Mouse (Mus musculus) stomach, embryonic 16.5 days (tissue): ENCODE data around the gene Dusp9. TPM values are rescaled to one million over a fixed set of nuclear protein-coding genes. Genes with fewer than 3 reads are reported as not detected.
A peak's percentile ranks its signal among the peaks of the same experiment; 100 is the strongest.

Source experiments
- ATAC-seq: fragments of 200-750 bp; cut with Nextera tagmentation; 2 replicates; pipeline ENCODE4 v1.8.0; 2017; ENCODE audit warnings: moderate number of reproducible peaks, moderate TSS enrichment; ENCODE audit not compliant: insufficient read depth, low FRiP score
- H3K27ac ChIP-seq: fragments of 300-500 bp; sonication (generic); 2 replicates; pipeline ENCODE4 v1.5.1; 2014; ENCODE audit warnings: low read length
- H3K27me3 ChIP-seq: fragments of 300-500 bp; sonication (generic); 2 replicates; pipeline ENCODE4 v1.6.1; 2014; ENCODE audit warnings: low read length, control low read depth, mixed read lengths; ENCODE audit not compliant: control insufficient read depth, insufficient read depth
- H3K36me3 ChIP-seq: fragments of 300-500 bp; sonication (generic); 2 replicates; pipeline ENCODE4 v1.6.1; 2014; ENCODE audit warnings: low read length; ENCODE audit not compliant: control insufficient read depth, insufficient read depth
- H3K4me1 ChIP-seq: fragments of 300-500 bp; sonication (generic); 2 replicates; pipeline ENCODE4 v1.6.1; 2014; ENCODE audit warnings: low read length, control low read depth, mixed read lengths; ENCODE audit not compliant: control insufficient read depth, insufficient read depth
- H3K4me2 ChIP-seq: fragments of 300-500 bp; sonication (generic); 2 replicates; pipeline ENCODE4 v1.6.1; 2014; ENCODE audit warnings: low read depth, low read length, mixed read lengths
- H3K4me3 ChIP-seq: fragments of 300-500 bp; sonication (generic); replicated peaks from 2 replicates; pipeline ENCODE4 v1.5.1; 2014; ENCODE audit warnings: mild to moderate bottlenecking, low read length
- H3K9ac ChIP-seq: fragments of 300-500 bp; sonication (generic); 2 replicates; pipeline ENCODE4 v1.6.1; 2014; ENCODE audit warnings: low read length
- H3K9me3 ChIP-seq: fragments of 300-500 bp; sonication (generic); replicated peaks from 2 replicates; pipeline ENCODE4 v1.6.1; 2016; ENCODE audit warnings: low read length, control low read depth; ENCODE audit not compliant: control insufficient read depth
- WGBS: fragments of 180-500 bp; shearing (Covaris S2); extraction: QIAGEN DNeasy Blood & Tissue Kit; methylation state at CpG from one replicate; pipeline ENCODE4 v1.1.7; 2014; 5-methylcytosine and 5-hydroxymethylcytosine counted together
- polyA plus RNA-seq: library from polyadenylated mRNA; unstranded; fragments of >200 nt; fragmentation: Nextera tagmentation; extraction: Ambion mirVana; gene quantifications from 2 replicates; pipeline ENCODE4 v1.2.1, GENCODE M21; 2015

The Dusp9 gene
- polyA plus RNA-seq, 1 experiment from 2014 or later: 9.0 TPM

DNA sequence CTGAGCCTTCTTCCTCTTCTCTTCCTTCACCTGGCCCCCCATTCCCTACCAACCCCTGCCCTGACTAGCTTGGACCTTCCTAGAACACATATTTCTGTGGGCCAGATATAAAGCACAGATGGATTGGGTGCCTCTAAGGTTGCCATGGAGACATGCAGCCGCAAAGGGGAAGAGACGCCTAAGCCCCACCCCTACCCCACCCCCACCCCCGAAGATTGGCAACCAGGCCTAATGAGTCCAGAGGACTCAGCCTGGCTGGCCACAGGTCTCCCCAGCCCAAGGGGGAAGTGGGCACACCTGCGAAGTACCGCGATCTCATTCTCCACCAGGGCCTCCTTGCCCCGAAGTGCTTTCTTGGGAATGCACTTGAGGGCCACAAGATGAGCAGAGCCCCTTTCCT is 19.2 kb downstream of the Dusp9 start:
- Histone ChIP-seq H3K9me3 (no peaks in the 10 kb centered on the region), H3K4me1 (no peaks in the 10 kb centered on the region), H3K36me3 (no peaks in the 10 kb centered on the region), H3K4me3 (no peak overlapping the region), H3K27me3 (no peaks in the 10 kb centered on the region; the same call in 1 of the 2 replicates), H3K9ac (no peak overlapping the region), H3K4me2 (no peak overlapping the region), H3K27ac (no peak overlapping the region)
- 46% methylated on average over 7 of the region's 7 CpGs for WGBS
- ATAC-seq: no peak

- Histone ChIP-seq H3K27ac (no peak overlapping the region), H3K4me3 (peak overlapping the region; percentile 48), H3K27me3 (no peaks in the 10 kb centered on the region; the same call in 1 of the 2 replicates), H3K4me2 (peak overlapping the region; percentile 68), H3K9me3 (no peaks in the 10 kb centered on the region), H3K9ac (peak overlapping the region; percentile 69), H3K36me3 (no peaks in the 10 kb centered on the region), H3K4me1 (no peaks in the 10 kb centered on the region)
- WGBS: 51% methylated on average over 13 of the region's 13 CpGs
- ATAC-seq: peak; percentile 4; the same call in 1 of the 2 replicates
These were observed 19.8 kb downstream of the Dusp9 start for GRCm38 (mm10) chrX:73658936-73659574.

DNA sequence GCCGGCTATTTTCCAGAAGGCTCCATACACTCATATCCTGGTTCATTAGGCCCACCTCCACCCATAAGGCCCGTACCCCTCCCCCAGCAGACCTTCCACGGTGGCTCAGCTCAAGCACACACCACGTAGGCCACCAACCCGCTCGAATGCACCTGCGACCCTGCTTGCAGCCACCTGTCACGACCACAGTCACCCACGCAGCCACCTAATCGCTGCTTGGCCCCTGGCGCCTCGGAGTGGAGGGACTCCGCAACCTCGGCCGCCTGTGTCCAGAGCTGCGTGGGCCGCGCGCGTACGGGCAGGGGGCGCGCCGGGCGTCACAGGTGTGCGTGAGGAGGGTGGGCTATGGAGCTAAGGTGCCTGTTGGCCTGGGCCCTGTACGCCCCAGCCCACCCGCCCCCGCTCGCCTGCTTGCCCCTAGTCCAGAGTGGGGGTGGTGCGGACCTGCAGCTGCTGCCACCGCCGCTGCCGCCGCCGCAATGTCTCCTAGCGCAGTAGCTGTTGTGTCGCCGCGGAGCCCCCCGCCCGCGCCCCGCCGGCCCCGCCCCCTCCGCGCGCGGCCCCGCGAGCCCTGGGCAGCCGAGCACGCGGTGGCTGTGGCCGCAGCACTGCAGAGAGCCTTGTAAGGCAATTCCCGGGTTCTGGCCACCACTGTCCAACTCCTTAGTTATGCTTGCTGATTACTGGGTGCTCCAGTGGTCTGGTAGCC is 20.5 kb downstream of the Dusp9 start, which contains the start of gene Pnck:
Gene Pnck (minus strand): TSS at position 543 of the 709 bp plus-strand sequence.
- H3K4me3 ChIP-seq: peak within 1 kb of the TSS; percentile 48
- no peak within 1 kb of the TSS for H3K27ac ChIP-seq
- no peaks in the 10 kb centered on the region for H3K9me3 ChIP-seq
- peak; percentile 63 for ATAC-seq
- peak within 1 kb of the TSS; percentile 69 for H3K9ac ChIP-seq
- peak within 1 kb of the TSS; percentile 68 for H3K4me2 ChIP-seq
- H3K4me1 ChIP-seq: no peaks in the 10 kb centered on the region
- no peaks in the 10 kb centered on the region for H3K36me3 ChIP-seq
- WGBS: 17% methylated on average over 37 of the region's 57 CpGs
- no peaks in the 10 kb centered on the region; the same call in 1 of the 2 replicates for H3K27me3 ChIP-seq

GRCm38 (mm10) chrX:73660284-73660665 is 21.1 kb downstream of the Dusp9 start:
- H3K36me3 ChIP-seq: no peaks in the 10 kb centered on the region
- peak overlapping the region; percentile 68 for H3K4me2 ChIP-seq

DNA sequence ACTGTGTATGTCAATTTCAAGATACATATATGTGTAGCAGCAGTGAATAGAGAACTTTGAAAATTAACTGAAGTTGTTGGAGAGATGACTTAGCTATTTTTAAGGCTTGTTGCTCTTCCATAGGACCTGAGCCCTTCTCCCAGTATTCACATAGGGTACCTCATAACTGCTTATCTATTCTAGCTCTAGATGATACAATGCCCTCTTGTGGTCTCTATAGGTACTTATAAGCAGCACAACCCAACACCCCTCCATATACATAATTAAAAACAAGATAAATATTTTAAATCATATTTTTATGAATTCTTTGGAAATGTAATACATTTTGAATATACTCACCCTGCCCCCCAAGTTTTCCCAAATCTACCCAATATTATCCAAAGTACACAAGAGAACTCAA is 23.9 kb downstream of the Dusp9 start:
- Histone ChIP-seq H3K9ac (no peak overlapping the region), H3K27ac (no peak overlapping the region), H3K36me3 (no peaks in the 10 kb centered on the region), H3K27me3 (no peaks in the 10 kb centered on the region; the same call in 1 of the 2 replicates), H3K4me3 (no peak overlapping the region), H3K4me1 (no peaks in the 10 kb centered on the region), H3K4me2 (no peak overlapping the region), H3K9me3 (no peaks in the 10 kb centered on the region)
- no peak for ATAC-seq

More at GRCm38 (mm10) chrX:73660284-73660665, 21.1 kb downstream of the Dusp9 start:
- H3K27ac ChIP-seq: no peak overlapping the region
- no peaks in the 10 kb centered on the region for H3K4me1 ChIP-seq
- no peak for ATAC-seq
- WGBS: 50% methylated on average over 3 of the region's 3 CpGs
- H3K9ac ChIP-seq: peak overlapping the region; percentile 69
- no peaks in the 10 kb centered on the region for H3K9me3 ChIP-seq
- no peaks in the 10 kb centered on the region; the same call in 1 of the 2 replicates for H3K27me3 ChIP-seq
- H3K4me3 ChIP-seq: peak overlapping the region; percentile 48

DNA sequence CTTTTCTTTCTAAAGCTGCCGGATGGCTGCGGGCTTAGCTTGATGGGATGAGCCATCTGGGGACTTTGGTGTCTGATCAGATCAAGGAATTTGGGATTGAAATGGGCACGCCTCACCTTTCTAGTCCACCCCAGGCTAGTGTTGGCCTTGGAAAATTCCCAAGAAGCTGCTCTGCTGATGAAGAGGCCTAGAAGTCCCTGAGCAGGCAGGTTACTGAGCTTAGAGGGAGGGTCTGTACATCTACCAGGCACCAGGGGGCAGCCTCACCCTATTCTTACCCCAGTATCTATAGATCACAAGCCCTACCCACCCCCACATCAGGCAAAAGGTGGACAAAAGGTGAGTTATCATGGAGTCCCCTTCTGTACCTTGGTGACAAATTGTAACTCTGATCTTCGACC is 32.8 kb downstream of the Dusp9 start:
- WGBS: 60% methylated on average over 4 of the region's 4 CpGs
- Histone ChIP-seq H3K9ac (no peak overlapping the region; the same call in 1 of the 2 replicates), H3K9me3 (no peaks in the 10 kb centered on the region), H3K4me2 (no peak overlapping the region), H3K27me3 (no peaks in the 10 kb centered on the region; the same call in 1 of the 2 replicates), H3K27ac (no peak overlapping the region), H3K4me1 (peaks cover 9% of the 10 kb centered on the region), H3K4me3 (no peak overlapping the region), H3K36me3 (no peaks in the 10 kb centered on the region)
- peak; percentile 46; the same call in 1 of the 2 replicates for ATAC-seq

DNA sequence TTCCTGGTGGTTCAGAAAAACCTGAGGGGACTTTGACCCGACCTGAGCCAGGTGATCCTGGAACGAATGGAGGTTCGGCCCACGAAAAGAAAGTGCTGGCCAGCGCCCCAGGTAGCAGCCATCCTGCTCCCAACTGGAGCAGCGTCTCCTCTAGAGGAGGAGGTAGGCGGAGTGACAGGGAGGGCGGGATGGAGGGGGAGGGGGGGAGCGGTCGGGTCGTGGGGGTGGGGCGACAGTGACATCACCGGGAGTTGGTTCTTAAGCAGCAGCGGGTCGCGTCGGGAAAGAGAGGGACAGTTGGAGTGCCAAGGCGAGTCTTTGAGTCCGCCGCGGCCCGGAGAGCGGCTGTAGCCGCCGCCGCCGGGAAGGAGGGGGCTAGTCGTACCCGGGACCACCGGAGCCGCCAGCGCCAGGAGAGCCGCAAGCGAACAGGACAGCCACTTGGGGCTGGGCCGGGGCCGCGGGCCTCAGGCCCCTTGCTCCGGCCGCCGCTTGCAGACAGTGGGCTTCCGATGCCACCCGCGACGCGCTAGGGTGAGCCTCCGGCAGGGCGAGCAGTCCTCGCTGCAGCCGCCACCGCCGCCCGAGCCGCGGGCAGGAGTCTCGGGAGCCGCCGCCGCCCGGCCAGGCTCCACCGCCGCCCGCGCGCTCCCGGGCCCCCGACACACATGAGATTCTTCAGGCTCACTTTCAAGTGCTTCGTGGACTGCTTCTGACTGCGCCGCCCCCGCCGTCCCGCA is 33.8 kb downstream of the Dusp9 start, which contains the start of gene Slc6a8:
Gene Slc6a8 (plus strand): TSS at position 272 of the 740 bp plus-strand sequence.
- peak; percentile 70 for ATAC-seq
- Histone ChIP-seq H3K4me2 (peak within 1 kb of the TSS; percentile 62), H3K4me3 (peak within 1 kb of the TSS; percentile 61), H3K36me3 (no peaks in the 10 kb centered on the region), H3K4me1 (peaks cover 9% of the 10 kb centered on the region), H3K27me3 (no peaks in the 10 kb centered on the region; the same call in 1 of the 2 replicates), H3K27ac (peak within 1 kb of the TSS; percentile 46), H3K9me3 (no peaks in the 10 kb centered on the region), H3K9ac (peak within 1 kb of the TSS; percentile 80)
- 13% methylated on average over 40 of the region's 72 CpGs for WGBS

GRCm38 (mm10) chrX:73673619-73673967 is 34.4 kb downstream of the Dusp9 start:
- Histone ChIP-seq H3K9me3 (no peaks in the 10 kb centered on the region), H3K4me1 (peaks cover 9% of the 10 kb centered on the region), H3K27ac (peak overlapping the region; percentile 46; the same call in 1 of the 2 replicates), H3K36me3 (no peaks in the 10 kb centered on the region), H3K9ac (peak overlapping the region; percentile 80), H3K4me3 (peak overlapping the region; percentile 61), H3K4me2 (peak overlapping the region; percentile 62), H3K27me3 (no peaks in the 10 kb centered on the region; the same call in 1 of the 2 replicates)
- ATAC-seq: no peak
- WGBS: 9% methylated on average over 22 of the region's 42 CpGs
